Mouse (Mus musculus) bone marrow macrophage, adult 2 months (primary cell): ENCODE data around the gene Cnnm3.

Experiments used
- CTCF ChIP-seq: IDR thresholded peaks from 2 replicates; pipeline ENCODE4 v1.5.1; 2012; ENCODE audit warnings: low read depth, mild to moderate bottlenecking, low read length, moderate library complexity
- POLR2A ChIP-seq: IDR thresholded peaks from 2 replicates; pipeline ENCODE4 v1.6.1; 2012; ENCODE audit warnings: mild to moderate bottlenecking, low read depth, low read length, borderline replicate concordance

GRCm38 (mm10) chr1:36493299-36493698 is 18.4 kb upstream of the Cnnm3 start:
- TF ChIP-seq CTCF (no peak), POLR2A (no peak)
